Mouse (Mus musculus) cerebral cortex, adult 2 months (tissue): Measurements from ENCODE around the gene Mdm2.

Experiments used
- WGBS: fragments of 180-500 bp; shearing (Covaris S2); methylation state at CpG from one replicate; pipeline ENCODE4 v1.1.7; 2018; 5-methylcytosine and 5-hydroxymethylcytosine counted together

The Mdm2 gene

GRCm38 (mm10) chr10:117713466-117713865 is 2.9 kb upstream of the Mdm2 start:
- 96% methylated on average over 8 of the region's 8 CpGs for WGBS

GRCm38 (mm10) chr10:117712871-117713270 is 2.3 kb upstream of the Mdm2 start:
- 90% methylated on average over 9 of the region's 9 CpGs for WGBS

DNA sequence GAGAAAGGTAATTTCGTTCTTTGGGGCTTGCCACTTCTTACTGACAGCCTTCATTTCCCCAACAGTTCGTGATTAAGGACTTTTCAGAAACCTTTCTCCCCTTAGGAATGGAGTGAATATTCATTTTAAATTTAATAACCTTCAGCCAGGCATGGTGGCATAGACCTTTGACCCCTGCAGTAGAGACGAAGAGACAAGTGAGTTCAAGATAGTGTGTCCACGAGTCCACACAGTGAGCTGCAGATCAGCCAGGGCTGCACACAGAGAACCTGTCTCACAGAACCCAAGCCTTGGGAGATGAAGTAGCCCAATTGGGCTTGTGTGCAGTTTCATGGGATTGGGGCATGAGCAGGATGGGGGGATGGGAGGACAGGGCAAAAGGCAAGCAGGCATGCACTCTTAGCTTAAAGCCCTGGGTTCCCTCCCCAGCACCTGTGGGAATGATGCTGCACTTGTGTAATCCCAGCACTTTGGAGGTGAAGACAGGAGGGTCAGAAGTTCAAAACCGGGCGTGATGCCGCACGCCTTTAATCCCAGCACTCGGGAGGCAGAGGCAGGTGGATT is 1.7 kb upstream of the Mdm2 start:
- 92% methylated on average over 9 of the region's 9 CpGs for WGBS

DNA sequence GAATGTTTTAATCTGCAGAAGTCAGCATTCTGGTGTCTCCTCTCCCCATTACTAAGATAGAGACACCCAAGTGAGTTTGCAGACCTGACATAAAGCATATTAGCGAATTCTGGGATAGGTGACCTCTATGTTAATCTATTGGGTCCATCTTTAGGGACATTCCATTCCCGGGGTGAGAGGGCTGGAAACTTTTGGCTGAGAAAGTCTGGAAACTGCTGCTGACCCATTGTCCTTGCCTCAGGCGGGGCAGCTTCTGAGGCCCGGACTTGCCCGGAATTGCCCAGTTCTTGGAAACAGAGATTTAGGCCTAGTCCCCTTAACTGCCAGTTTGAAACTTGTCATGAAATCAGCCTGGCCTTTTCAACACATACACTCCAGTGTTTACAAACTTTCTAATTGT is 850 bp upstream of the Mdm2 start:
- 61% methylated on average over 5 of the region's 5 CpGs for WGBS

- WGBS = under 1% methylated on average over 64 of the region's 71 CpGs
These were observed 491 bp downstream of the Mdm2 start for GRCm38 (mm10) chr10:117709930-117710603.

DNA sequence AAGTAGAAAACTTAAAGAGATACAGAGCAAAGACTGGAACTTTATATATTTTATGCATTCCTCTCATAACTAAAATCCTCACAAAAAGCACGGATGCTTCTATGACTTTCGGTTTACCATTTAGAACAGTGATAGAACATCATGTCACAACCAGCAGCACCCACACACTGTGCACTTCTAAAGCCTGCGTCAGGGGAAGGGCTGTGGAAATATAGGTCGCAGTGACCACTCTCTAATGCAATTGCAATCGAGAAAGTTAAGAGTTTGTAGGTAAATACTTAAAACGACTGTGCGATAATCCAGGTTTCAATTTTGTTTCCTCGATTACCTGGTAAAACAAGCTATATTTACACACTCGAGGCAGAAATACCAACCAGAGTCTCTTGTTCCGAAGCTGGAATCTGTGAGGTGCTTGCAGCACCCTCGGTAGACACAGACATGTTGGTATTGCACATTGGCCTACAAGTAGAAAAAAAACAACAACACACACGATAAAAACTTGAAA is 1.2 kb downstream of the Mdm2 start:
- WGBS = 12% methylated on average over 12 of the region's 12 CpGs

DNA sequence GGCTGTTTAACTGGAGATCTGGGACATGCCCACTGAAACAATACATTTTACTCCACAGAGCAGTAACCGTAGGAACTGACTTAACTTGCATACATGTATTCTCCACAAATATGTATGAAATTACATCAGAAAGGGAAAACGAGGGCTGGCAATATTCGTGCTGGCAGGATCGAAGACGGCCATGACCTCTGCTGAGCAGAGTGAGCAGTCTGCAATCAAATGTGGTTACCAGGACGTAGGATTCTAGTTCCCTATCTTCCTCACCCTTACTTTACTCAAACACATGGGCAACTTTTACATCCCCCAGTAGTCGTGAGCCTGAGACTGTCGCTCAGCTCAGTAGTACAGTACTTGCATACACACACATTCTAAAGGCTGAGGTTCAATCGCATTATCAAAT is 1.7 kb downstream of the Mdm2 start:
- 28% methylated on average over 9 of the region's 9 CpGs for WGBS

- WGBS = 67% methylated on average over 2 of the region's 2 CpGs
These were observed 2.2 kb downstream of the Mdm2 start for GRCm38 (mm10) chr10:117708376-117708775.

DNA sequence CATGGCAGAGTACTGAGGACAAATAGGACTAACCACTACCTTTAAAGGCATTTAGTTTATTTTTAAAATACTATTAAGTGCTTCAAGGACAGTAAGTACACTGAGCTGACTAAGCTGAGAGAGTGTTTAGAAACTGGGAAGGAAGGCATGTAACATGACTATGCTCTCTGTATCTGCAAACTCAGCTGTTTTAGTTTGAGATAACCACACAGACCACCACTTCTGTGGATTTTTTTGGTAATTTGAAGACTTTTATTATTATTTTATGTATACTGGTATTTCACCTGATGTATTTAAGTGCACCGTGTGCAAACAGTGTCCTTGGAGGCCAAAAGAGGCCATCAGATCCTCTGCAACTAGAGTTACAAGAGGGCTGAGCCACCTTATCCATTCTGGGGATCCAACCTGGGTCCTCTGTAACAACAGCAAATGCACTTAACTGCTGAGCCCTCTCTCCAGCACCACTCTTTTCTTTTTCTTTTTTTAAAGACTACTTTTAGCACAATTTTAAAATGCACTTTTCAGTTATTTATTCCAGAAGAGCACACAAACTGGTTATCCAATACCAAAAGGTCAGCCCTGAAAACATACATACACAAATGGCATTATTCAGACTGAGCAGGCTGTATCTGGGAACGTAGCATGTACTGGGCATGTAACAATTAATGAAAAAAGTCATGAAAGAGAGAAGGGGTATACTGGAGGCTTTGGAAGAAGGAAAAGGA is 3.3 kb downstream of the Mdm2 start:
- WGBS = 83% methylated on average over 2 of the region's 2 CpGs

- 48% methylated on average over 6 of the region's 6 CpGs for WGBS
These were observed 4.1 kb downstream of the Mdm2 start for GRCm38 (mm10) chr10:117706440-117706839.

GRCm38 (mm10) chr10:117704964-117705335 is 5.6 kb downstream of the Mdm2 start:
- 92% methylated on average over 6 of the region's 6 CpGs for WGBS

GRCm38 (mm10) chr10:117704314-117704963 is 6.1 kb downstream of the Mdm2 start:
- 96% methylated on average over 6 of the region's 6 CpGs for WGBS

DNA sequence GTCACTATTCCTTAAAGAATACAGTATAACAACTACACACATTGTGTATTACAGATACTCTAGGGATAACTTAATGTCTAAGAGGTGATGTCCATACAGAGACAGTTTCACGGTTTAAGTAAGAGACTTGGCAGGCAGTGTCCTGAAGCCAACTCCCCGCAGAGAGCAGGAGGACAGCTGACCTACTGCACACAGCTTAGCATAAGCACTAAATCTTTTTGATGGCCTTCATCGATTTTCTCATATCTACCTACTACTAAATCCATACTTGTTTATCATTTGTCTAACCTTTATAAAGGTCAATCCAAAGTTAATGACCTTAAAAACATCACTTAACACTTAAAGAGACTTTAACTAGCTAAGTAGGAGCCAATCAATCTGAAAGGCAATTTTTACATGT is 7.1 kb downstream of the Mdm2 start:
- WGBS = 78% methylated on average over 3 of the region's 3 CpGs

DNA sequence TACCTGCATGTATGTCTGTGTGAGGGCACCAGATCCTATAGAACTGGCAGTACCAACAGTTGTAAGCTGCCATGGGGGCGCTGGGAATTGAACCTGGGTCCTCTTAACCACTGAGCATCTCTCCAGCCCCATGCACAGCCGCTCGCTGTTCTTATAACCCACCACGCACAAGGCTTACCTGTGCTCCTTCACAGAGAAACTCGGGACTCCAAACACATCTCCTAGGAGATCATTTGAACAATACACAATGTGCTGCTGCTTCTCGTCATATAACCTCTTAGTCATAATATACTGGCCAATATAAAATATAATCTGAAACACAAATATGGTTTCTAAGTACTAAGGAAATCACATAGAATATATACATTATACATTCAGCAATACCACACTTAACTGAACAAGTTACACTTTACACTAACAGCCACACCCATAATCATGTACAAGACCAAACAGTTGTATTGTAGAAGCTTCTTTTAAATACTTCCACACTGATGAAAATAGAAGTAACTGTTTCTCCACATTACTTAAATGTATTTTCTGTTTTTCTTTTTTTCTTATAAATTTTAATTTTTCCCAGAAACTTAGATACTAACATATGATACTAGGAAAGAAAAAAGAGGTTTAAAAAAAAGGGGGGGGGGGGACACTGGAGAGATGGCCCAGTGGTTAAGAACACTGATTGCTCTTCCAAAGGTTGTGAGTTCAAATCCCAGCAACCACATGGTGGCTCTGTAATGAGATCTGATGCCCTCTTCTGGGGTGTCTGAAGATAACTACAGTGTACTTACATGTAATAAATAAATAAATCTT is 8.3 kb downstream of the Mdm2 start:
- 95% methylated on average over 6 of the region's 6 CpGs for WGBS

DNA sequence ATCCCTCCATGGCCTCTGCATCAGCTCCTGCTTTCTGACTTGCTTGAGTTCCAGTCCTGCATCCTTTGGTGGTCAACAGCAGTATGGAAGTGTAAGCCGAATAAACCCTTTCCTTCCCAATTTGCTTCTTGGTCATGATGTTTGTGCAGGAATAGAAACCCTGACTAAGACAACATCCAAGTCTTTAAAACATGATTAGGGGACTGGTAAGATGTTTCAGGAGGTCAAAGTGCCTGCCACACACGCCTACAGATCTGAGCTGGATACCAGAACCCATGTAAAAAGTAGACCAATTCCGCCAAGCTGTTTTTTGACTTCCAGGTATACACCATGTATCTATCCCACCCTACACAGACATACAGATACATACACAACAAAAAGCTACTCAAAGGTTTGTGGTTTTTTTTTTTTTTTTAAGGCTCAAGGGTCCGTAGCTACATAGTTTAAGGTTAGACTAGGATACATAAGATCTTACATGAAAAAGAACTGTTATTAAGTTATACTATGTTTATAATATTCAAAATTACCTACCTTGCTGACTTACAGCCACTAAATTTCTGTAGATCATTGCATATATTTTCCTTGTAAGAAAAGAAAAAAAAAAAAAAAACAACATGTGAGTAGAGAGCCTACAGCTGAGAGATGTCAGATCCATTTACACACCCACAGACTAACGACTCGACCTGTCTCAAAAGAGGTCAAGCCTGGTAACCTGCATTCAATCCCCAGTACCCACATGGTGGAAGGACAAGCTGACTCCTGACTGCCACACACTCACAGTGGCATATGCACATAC is 9.3 kb downstream of the Mdm2 start:
- WGBS = 90% methylated on average over 6 of the region's 6 CpGs

GRCm38 (mm10) chr10:117700450-117700849 is 10.1 kb downstream of the Mdm2 start:
- 52% methylated on average over 1 of the region's 1 CpGs for WGBS

DNA sequence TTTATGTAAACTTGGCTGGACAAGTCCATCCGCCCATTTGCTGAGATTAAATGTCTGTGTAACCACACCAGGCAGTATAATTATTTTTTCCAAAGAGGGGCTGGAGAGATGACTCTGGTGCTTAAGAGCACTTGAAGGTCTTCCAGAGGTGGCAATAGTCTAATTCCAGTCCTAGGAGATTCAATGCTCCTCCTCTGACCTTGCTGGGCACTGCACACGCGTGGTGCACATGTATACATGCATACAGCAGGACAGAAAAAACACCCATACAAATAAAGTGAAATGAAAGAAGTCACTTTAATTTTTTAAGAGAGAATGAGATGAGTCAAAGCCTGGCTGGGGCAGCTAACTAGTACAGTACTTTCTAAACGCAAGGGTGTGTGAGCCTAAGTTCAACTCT is 10.6 kb downstream of the Mdm2 start:
- 92% methylated on average over 4 of the region's 4 CpGs for WGBS

GRCm38 (mm10) chr10:117698313-117699138 is 12.0 kb downstream of the Mdm2 start:
- 92% methylated on average over 10 of the region's 10 CpGs for WGBS

- 87% methylated on average over 3 of the region's 3 CpGs for WGBS
These were observed 12.9 kb downstream of the Mdm2 start for GRCm38 (mm10) chr10:117697561-117698115.
